Mouse (Mus musculus): ENCODE results near the gene Nlrp9a.
"Not testable (repeated sequence)": the region's sequence is repeated elsewhere in the genome, so short reads cannot be mapped to it uniquely, and the experiment has no call there.

Gene Nlrp9a

DNA sequence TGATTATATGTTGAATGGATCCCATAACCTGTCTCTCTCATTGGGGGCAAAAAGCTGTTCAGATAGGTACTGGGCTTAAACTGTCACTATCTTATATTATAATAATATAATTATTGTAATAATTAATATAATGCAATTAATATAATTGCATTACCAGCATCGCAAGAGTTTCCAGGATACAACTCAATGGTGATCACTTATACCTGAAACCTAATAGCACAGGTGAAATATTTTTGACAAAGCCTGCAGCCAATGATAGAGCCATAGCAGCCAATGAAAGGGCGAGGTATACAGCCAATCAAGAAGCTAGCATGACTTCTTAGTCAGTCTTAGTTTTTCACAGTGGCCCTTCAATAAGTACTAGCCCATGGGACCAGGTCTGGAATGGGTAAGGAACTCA, at the start of gene Nlrp9a:
Gene Nlrp9a, plus strand, starts transcription at position 301 of the 400 bp plus-strand sequence.
- DNase-seq (ENCODE audit: low spot score), result not testable (repeated sequence)

DNA sequence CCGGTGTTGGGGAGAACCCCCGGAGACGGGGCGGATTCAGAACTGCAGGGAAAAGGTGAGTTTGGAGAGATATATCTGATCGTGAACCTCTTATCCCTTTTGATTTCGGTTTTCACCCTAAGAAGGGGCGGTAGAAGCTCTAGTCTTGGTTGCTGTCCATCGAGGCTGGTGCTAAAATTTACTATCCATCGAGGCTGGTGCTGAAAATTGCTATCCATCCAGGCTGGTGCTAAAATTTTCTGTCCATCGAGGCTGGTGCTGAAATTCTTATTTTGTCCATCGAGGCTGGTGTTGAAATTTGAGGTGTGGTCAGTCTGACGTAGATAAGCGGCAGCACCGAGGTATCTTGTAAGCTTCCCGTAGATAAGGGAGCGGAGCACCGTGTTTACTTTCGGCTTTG, 45.3 kb upstream of the Nlrp9a start:
- DNase-seq (ENCODE audit: low spot score), result not testable (repeated sequence)

DNA sequence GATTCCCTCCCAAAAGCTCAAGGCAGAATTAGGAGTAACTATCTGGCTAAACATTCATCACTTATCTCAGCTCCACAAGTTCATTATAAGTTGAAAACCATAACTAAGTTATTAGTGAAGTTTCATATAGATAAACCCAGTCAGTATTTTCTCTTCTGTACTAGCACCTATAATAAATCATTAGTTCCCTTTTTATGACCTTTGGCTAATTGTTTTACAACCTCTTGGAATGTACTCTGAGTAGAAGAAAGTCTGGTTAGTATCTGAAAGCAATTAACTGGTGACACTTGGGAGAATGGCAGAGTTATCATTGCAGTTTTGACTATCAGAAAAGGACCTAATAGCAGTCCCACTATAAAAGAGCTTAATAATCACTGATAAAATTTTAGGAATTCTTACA, 54.3 kb downstream of the Nlrp9a start:
- DNase-seq (ENCODE audit: low spot score), result no peak

DNA sequence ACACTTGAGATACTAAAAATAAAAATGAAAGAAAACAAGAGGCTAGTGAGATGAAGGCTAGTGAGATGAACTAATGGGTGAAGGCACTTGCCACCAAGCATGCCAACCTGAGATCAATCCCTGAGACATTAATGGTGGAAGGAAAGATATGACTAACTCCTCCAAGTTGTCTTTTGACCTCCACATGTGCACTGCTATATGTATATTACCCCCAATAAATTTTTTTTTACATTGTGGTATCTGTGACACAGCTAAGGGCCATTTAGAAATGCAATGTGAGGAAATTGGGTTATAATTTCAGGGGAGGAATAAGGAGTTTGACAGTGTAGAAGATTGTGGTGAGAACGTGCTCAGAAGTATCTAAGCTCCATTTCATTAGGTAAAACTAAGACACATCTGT, 55.0 kb downstream of the Nlrp9a start:
- no peak for DNase-seq (ENCODE audit: low spot score)

DNA sequence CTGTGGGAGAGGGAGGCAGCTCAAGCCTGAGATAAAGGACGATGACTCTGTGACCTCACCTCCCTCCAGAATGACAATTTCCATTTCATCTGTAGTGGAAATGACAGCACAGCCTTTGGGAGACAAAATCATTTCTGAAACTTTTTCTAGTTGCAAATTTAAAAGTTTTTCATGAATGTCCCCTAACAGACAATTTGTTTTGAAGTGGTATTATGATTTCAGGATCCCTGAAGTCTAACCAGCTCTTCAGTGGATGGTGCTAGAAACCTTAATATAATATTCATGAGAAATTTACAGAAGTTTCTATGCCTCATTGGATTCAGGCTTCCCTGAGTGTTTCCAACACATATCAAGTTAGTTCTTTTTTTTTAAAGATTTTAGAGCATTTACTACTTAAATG, 83.5 kb downstream of the Nlrp9a start, which contains the start of gene Vmn1r185:
Gene Vmn1r185, minus strand, starts transcription at position 101 of the 400 bp plus-strand sequence.
- not testable (repeated sequence) for DNase-seq (ENCODE audit: low spot score)

All from embryo, embryonic 10.5 days (tissue).